Mouse (Mus musculus): ENCODE results near the gene Rabgap1l.

GRCm38 (mm10) chr1:160224093-160224492, 568.9 kb downstream of the Rabgap1l start:
- no peak for TF ChIP-seq POLR2A (IDR thresholded peaks at IDR 0.05; ENCODE audit: low read depth, low read length)
- no peak for TF ChIP-seq CTCF (conservative IDR thresholded peaks at IDR 0.05; ENCODE audit: insufficient read depth, insufficient read length, low read depth, low read length)
